Mouse (Mus musculus) embryonic facial prominence, embryonic 11.5 days (tissue): ENCODE data around the gene Tmem132c. TPM values are rescaled to one million over a fixed set of nuclear protein-coding genes. Genes with fewer than 3 reads are reported as not detected.

Experiments
- ATAC-seq: fragments of 200-750 bp; cut with Nextera tagmentation; replicated peaks from 2 replicates; pipeline ENCODE4 v1.8.0; 2017; ENCODE audit warnings: low read depth; ENCODE audit not compliant: insufficient number of reproducible peaks, low FRiP score, low TSS enrichment
- DNase-seq: peaks from one replicate; pipeline ENCODE4 v3.0.0-alpha.2; 2015; ENCODE audit warnings: low spot score
- H3K27ac ChIP-seq: fragments of 300-500 bp; sonication (generic); replicated peaks from 2 replicates; pipeline ENCODE4 v1.5.1; 2014; ENCODE audit warnings: mild to moderate bottlenecking, low read depth, low read length, control low read depth
- H3K27me3 ChIP-seq: fragments of 300-500 bp; sonication (generic); 2 replicates; pipeline ENCODE4 v1.6.1; 2014; ENCODE audit warnings: mild to moderate bottlenecking, low read length, moderate library complexity, mixed read lengths; ENCODE audit not compliant: control insufficient read depth, insufficient read depth
- H3K36me3 ChIP-seq: fragments of 300-500 bp; sonication (generic); replicated peaks from 2 replicates; pipeline ENCODE4 v1.6.1; 2014; ENCODE audit warnings: low read depth, mild to moderate bottlenecking, low read length, moderate library complexity, mixed read lengths; ENCODE audit not compliant: control insufficient read depth, insufficient read depth
- H3K4me1 ChIP-seq: fragments of 300-500 bp; sonication (generic); 2 replicates; pipeline ENCODE4 v1.6.1; 2014; ENCODE audit warnings: low read length, mixed read lengths; ENCODE audit not compliant: control insufficient read depth, insufficient read depth
- H3K4me2 ChIP-seq: fragments of 300-500 bp; sonication (generic); 2 replicates; pipeline ENCODE4 v1.6.1; 2014; ENCODE audit warnings: low read depth, mild to moderate bottlenecking, control low read depth, low read length, moderate library complexity
- H3K4me3 ChIP-seq: fragments of 300-500 bp; sonication (generic); 2 replicates; pipeline ENCODE4 v1.5.1; 2014; ENCODE audit warnings: low read depth, low read length, control low read depth
- H3K9ac ChIP-seq: fragments of 300-500 bp; sonication (generic); replicated peaks from 2 replicates; pipeline ENCODE4 v1.6.1; 2014; ENCODE audit warnings: mild to moderate bottlenecking, control low read depth, low read length
- H3K9me3 ChIP-seq: fragments of 300-500 bp; sonication (generic); replicated peaks from 2 replicates; pipeline ENCODE4 v1.6.1; 2016; ENCODE audit warnings: mild to moderate bottlenecking, low read length, inconsistent platforms, mixed read lengths; ENCODE audit not compliant: control insufficient read depth
- WGBS: fragments of 180-500 bp; shearing (Covaris S2); extraction: QIAGEN DNeasy Blood & Tissue Kit; methylation state at CpG from one replicate; pipeline ENCODE4 v1.1.7; 2014; 5-methylcytosine and 5-hydroxymethylcytosine counted together
- polyA plus RNA-seq: library from polyadenylated mRNA; unstranded; fragments of >200 nt; fragmentation: Nextera tagmentation; extraction: Ambion mirVana; gene quantifications from 2 replicates; pipeline ENCODE4 v1.2.1, GENCODE M21; 2014

The Tmem132c gene
- polyA plus RNA-seq, 1 experiment from 2014 or later: 31.0 TPM

- H3K4me1 ChIP-seq: no peaks in the 10 kb centered on the region
- H3K27me3 ChIP-seq: no peaks in the 10 kb centered on the region
- H3K9me3 ChIP-seq: no peaks in the 10 kb centered on the region; the same call in 1 of the 2 replicates
- H3K36me3 ChIP-seq: no peaks in the 10 kb centered on the region
- H3K4me2 ChIP-seq: no peak overlapping the region
- 0 out of 2 replicates have a peak, but pooled peaks have one; percentile 39 for ATAC-seq
- 0 out of 2 replicates have a peak overlapping the region, but pooled peaks have one; percentile 35 for H3K27ac ChIP-seq
- no peak overlapping the region for H3K4me3 ChIP-seq
- 74% methylated on average over 17 of the region's 17 CpGs for WGBS
- H3K9ac ChIP-seq: no peak overlapping the region
- DNase-seq: peak; percentile 7
Observed at GRCm38 (mm10) chr5:127290461-127291250, 49.0 kb downstream of the Tmem132c start.

DNA sequence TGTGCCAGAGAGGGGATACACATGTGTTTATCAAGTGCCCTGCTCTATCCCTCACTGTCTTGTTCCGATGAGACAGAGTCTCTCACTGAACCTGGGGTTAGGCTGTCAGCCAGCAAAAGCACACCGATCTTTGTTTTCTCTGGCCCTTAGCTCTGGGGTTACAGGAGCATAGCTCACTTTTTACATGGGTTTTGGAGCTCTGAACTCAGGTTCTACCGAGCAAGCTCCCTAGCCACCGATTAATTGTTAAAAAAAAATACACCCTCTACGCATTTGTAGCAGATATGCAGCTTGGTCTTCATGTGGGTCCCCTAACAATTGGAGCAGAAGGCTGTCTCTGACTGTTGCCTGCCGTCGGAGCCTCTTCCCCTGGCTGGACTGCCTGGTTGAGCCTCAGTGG is 50.0 kb downstream of the Tmem132c start:
- Histone ChIP-seq H3K9ac (no peak overlapping the region), H3K4me1 (no peaks in the 10 kb centered on the region)
- WGBS: 75% methylated on average over 7 of the region's 7 CpGs

GRCm38 (mm10) chr5:127293698-127294097 is 52.1 kb downstream of the Tmem132c start:
- H3K4me1 ChIP-seq: no peaks in the 10 kb centered on the region
- WGBS: 88% methylated on average over 3 of the region's 3 CpGs
- DNase-seq: no peak
- no peak overlapping the region for H3K27ac ChIP-seq
- no peaks in the 10 kb centered on the region for H3K27me3 ChIP-seq
- H3K4me3 ChIP-seq: no peak overlapping the region
- no peak overlapping the region for H3K4me2 ChIP-seq
- ATAC-seq: no peak
- H3K36me3 ChIP-seq: no peaks in the 10 kb centered on the region
- no peaks in the 10 kb centered on the region; the same call in 1 of the 2 replicates for H3K9me3 ChIP-seq
- H3K9ac ChIP-seq: no peak overlapping the region

More for the DNA sequence above, 50.0 kb downstream of the Tmem132c start:
- no peaks in the 10 kb centered on the region; the same call in 1 of the 2 replicates for H3K9me3 ChIP-seq
- H3K4me3 ChIP-seq: no peak overlapping the region
- no peak overlapping the region for H3K4me2 ChIP-seq
- DNase-seq (no peak), ATAC-seq (no peak)
- H3K27me3 ChIP-seq: no peaks in the 10 kb centered on the region
- no peak overlapping the region for H3K27ac ChIP-seq
- H3K36me3 ChIP-seq: no peaks in the 10 kb centered on the region

DNA sequence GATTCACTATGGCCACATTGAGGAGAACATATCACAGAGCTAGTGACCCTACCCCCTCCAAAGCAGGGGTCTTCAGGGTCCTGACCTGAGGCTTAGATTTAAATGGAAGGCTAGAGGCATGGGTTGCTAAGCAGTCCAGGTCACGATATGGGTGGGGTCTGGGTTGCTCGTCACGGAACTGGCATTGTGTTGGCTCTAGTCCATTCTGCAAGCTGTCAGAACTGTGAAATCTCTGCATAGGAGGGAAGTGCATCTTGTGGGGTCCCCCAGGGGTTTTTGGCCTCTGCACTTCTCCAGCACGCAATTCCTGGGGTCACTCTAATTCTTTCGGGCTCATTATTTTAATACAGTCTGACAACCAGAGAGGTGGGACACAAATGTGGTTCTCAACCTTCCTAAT is 55.9 kb downstream of the Tmem132c start:
- H3K4me2 ChIP-seq: no peak overlapping the region
- no peak for ATAC-seq
- WGBS: 30% methylated on average over 5 of the region's 5 CpGs
- H3K4me3 ChIP-seq: no peak overlapping the region
- H3K9ac ChIP-seq: no peak overlapping the region
- no peaks in the 10 kb centered on the region for H3K36me3 ChIP-seq
- no peaks in the 10 kb centered on the region for H3K4me1 ChIP-seq
- no peaks in the 10 kb centered on the region for H3K27me3 ChIP-seq
- no peaks in the 10 kb centered on the region; the same call in 1 of the 2 replicates for H3K9me3 ChIP-seq
- no peak overlapping the region for H3K27ac ChIP-seq
- no peak for DNase-seq

GRCm38 (mm10) chr5:127298060-127298459 is 56.5 kb downstream of the Tmem132c start:
- no peak for ATAC-seq
- no peak overlapping the region for H3K4me2 ChIP-seq
- H3K4me1 ChIP-seq: no peaks in the 10 kb centered on the region
- no peaks in the 10 kb centered on the region for H3K27me3 ChIP-seq
- WGBS: 25% methylated on average over 2 of the region's 2 CpGs
- no peaks in the 10 kb centered on the region for H3K36me3 ChIP-seq
- no peak overlapping the region for H3K27ac ChIP-seq
- H3K9ac ChIP-seq: no peak overlapping the region
- no peak for DNase-seq
- no peak overlapping the region for H3K4me3 ChIP-seq
- H3K9me3 ChIP-seq: no peaks in the 10 kb centered on the region; the same call in 1 of the 2 replicates

DNA sequence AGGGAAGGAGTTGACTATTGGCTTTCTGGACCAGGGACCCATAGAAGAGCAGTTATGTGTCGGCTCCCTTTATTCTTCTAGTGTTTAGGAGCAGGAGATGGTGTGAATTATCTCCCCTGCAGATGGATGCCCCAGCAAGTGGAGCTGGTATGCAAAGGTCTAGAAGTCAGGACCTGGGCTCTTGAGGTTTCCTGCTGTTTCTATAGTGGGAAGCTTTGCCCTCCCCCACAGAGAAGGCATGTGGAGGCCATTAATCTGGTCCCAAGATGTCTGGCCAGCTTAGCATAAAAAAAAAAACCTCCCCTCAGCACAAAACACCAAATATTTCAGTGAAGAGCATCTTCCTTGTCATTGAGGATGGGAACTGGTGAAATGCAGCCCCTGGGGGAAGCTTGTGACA is 57.4 kb downstream of the Tmem132c start:
- ATAC-seq: no peak

DNA sequence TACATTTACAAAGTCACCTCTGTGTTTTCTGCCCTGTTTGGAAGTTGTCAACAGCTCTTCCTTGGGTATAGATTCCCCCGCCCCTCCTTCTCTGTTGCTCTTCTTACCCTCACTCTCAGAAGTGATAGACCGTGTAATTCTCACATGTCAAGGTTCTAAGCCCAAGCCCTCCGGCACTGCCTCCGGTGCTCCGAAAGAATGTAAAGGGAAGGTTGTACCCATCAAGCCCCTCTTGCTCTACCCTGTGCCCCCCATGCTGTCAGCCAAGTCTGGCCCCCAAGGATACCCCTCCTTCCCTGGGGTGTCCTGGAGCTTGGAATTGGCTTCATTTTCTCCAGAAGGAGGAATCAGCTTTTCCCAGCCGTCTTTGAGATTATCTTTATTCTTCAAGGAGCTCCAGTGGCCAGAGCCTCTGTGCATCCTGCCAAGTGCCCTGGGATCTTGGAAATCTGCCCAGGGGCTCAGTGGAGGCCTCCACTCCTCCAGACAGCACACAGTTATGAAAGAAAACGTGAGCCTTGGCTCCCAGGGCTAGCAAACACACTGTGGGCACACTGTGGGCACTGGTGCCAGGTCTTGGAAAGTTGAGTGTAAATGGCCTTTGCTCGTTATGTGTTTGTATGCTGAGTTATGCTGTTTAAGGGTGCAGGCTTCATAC is 59.1 kb downstream of the Tmem132c start:
- DNase-seq (no peak), ATAC-seq (no peak)
- WGBS: 55% methylated on average over 8 of the region's 8 CpGs
- Histone ChIP-seq H3K9ac (no peak overlapping the region), H3K36me3 (no peaks in the 10 kb centered on the region), H3K4me2 (no peak overlapping the region), H3K27ac (no peak overlapping the region), H3K9me3 (no peaks in the 10 kb centered on the region), H3K4me1 (no peaks in the 10 kb centered on the region), H3K27me3 (no peaks in the 10 kb centered on the region), H3K4me3 (no peak overlapping the region)

More for the DNA sequence above, 57.4 kb downstream of the Tmem132c start:
- no peak overlapping the region for H3K27ac ChIP-seq
- no peak overlapping the region for H3K4me3 ChIP-seq
- no peaks in the 10 kb centered on the region for H3K4me1 ChIP-seq
- no peaks in the 10 kb centered on the region for H3K27me3 ChIP-seq
- H3K9ac ChIP-seq: no peak overlapping the region
- WGBS: 10% methylated on average over 1 of the region's 1 CpGs
- no peak overlapping the region for H3K4me2 ChIP-seq
- DNase-seq: peak; percentile 30
- no peaks in the 10 kb centered on the region; the same call in 1 of the 2 replicates for H3K9me3 ChIP-seq
- no peaks in the 10 kb centered on the region for H3K36me3 ChIP-seq

- Histone ChIP-seq H3K9ac (no peak overlapping the region), H3K36me3 (no peaks in the 10 kb centered on the region), H3K27ac (no peak overlapping the region), H3K4me1 (no peaks in the 10 kb centered on the region), H3K27me3 (no peaks in the 10 kb centered on the region), H3K9me3 (no peaks in the 10 kb centered on the region), H3K4me2 (no peak overlapping the region), H3K4me3 (no peak overlapping the region)
- DNase-seq (no peak), ATAC-seq (no peak)
- 59% methylated on average over 5 of the region's 5 CpGs for WGBS
Observed at GRCm38 (mm10) chr5:127305312-127305711, 63.7 kb downstream of the Tmem132c start.
